Mouse (Mus musculus) stomach, postnatal 0 days (tissue): ENCODE measurements at regions not wholly inside any gene's neighbourhood (a gene's known extent, or its start where the extent isn't known, plus 50 kb on each side); places are given as distances from the start of the nearest gene placed in this dataset.

Experiments used
- CTCF ChIP-seq: IDR thresholded peaks from 2 replicates; pipeline ENCODE4 v1.5.1; 2016; ENCODE audit warnings: antibody characterized with exemption, low read depth, mild to moderate bottlenecking, moderate library complexity
- EP300 ChIP-seq: optimal IDR thresholded peaks from 2 replicates; pipeline ENCODE3; 2016; ENCODE audit warnings: antibody characterized with exemption

- no peak for TF ChIP-seq CTCF
- TF ChIP-seq EP300, result no peak
Measured at GRCm38 (mm10) chr8:109338220-109338835, 155.5 kb upstream of the Pmfbp1 start.
